Mouse (Mus musculus): ENCODE measurements around the gene Ceacam2. TPM values are rescaled to one million over a fixed set of nuclear protein-coding genes. Genes with fewer than 3 reads are reported as not detected.
"Not testable (repeated sequence)": the region's sequence is repeated elsewhere in the genome, so short reads cannot be mapped to it uniquely, and the experiment has no call there.

Ceacam2 gene
- polyA plus RNA-seq, 1 experiment: 0.67 TPM

- no peaks in the 10 kb centered on the region for H3K27me3 ChIP-seq (ENCODE audit: control insufficient read depth, insufficient read depth, low read length)
- H3K4me3 ChIP-seq (ENCODE audit: extremely low read depth, insufficient read depth, insufficient read length): no peak overlapping the region
- TF ChIP-seq POLR2A (IDR thresholded peaks at IDR 0.05; ENCODE audit: low read depth, low read length): no peak
- TF ChIP-seq CTCF (IDR thresholded peaks at IDR 0.05; ENCODE audit: extremely low read depth, insufficient read depth, insufficient read length, insufficient replicate concordance): no peak
- no peak overlapping the region for H3K27ac ChIP-seq (ENCODE audit: insufficient read depth, low read length)
- no peak for DNase-seq (ENCODE audit: low read depth in 1 of 2, low spot score in 2 of 2)
- no peaks in the 10 kb centered on the region for H3K4me1 ChIP-seq (ENCODE audit: control insufficient read depth, insufficient read depth, insufficient read length)
- 73% methylated on average over 3 of the region's 3 CpGs for WGBS
- H3K36me3 ChIP-seq (ENCODE audit: control insufficient read depth, insufficient read depth, low read length): no peaks in the 10 kb centered on the region
Measured at GRCm38 (mm10) chr7:25509925-25510324, 29.7 kb downstream of the Ceacam2 start.

- no peak overlapping the region for H3K4me3 ChIP-seq (ENCODE audit: extremely low read depth, insufficient read depth, insufficient read length)
- H3K36me3 ChIP-seq (ENCODE audit: control insufficient read depth, insufficient read depth, low read length): no peaks in the 10 kb centered on the region
- no peaks in the 10 kb centered on the region for H3K4me1 ChIP-seq (ENCODE audit: control insufficient read depth, insufficient read depth, insufficient read length)
- H3K27ac ChIP-seq (ENCODE audit: insufficient read depth, low read length): no peak overlapping the region
- H3K27me3 ChIP-seq (ENCODE audit: control insufficient read depth, insufficient read depth, low read length): no peaks in the 10 kb centered on the region
- TF ChIP-seq CTCF (IDR thresholded peaks at IDR 0.05; ENCODE audit: extremely low read depth, insufficient read depth, insufficient read length, insufficient replicate concordance): no peak
- TF ChIP-seq POLR2A (IDR thresholded peaks at IDR 0.05; ENCODE audit: low read depth, low read length): no peak
- WGBS: 93% methylated on average over 1 of the region's 1 CpGs
- DNase-seq (ENCODE audit: low read depth in 1 of 2, low spot score in 2 of 2): no peak
Measured at GRCm38 (mm10) chr7:25494649-25495048, 45.0 kb downstream of the Ceacam2 start.

- H3K4me1 ChIP-seq (ENCODE audit: control insufficient read depth, insufficient read depth, insufficient read length); H3K27me3 ChIP-seq (ENCODE audit: control insufficient read depth, insufficient read depth, low read length); DNase-seq (ENCODE audit: low read depth in 1 of 2, low spot score in 2 of 2); H3K27ac ChIP-seq (ENCODE audit: insufficient read depth, low read length); H3K4me3 ChIP-seq (ENCODE audit: extremely low read depth, insufficient read depth, insufficient read length); H3K36me3 ChIP-seq (ENCODE audit: control insufficient read depth, insufficient read depth, low read length): not testable (repeated sequence)
- no CpG with 5 or more reads among the region's 1 CpGs for WGBS
Measured at GRCm38 (mm10) chr7:25490698-25491097, 49.0 kb downstream of the Ceacam2 start.

GRCm38 (mm10) chr7:25489382-25489781, 50.3 kb downstream of the Ceacam2 start:
- WGBS: 93% methylated on average over 3 of the region's 3 CpGs
- not testable (repeated sequence) for H3K27me3 ChIP-seq (ENCODE audit: control insufficient read depth, insufficient read depth, low read length); H3K4me3 ChIP-seq (ENCODE audit: extremely low read depth, insufficient read depth, insufficient read length); H3K4me1 ChIP-seq (ENCODE audit: control insufficient read depth, insufficient read depth, insufficient read length); H3K36me3 ChIP-seq (ENCODE audit: control insufficient read depth, insufficient read depth, low read length); H3K27ac ChIP-seq (ENCODE audit: insufficient read depth, low read length); DNase-seq (ENCODE audit: low read depth in 1 of 2, low spot score in 2 of 2)

- Histone ChIP-seq H3K4me1 (ENCODE audit: control insufficient read depth, insufficient read depth, insufficient read length) (no peaks in the 10 kb centered on the region), H3K27ac (ENCODE audit: insufficient read depth, low read length) (no peak overlapping the region), H3K36me3 (ENCODE audit: control insufficient read depth, insufficient read depth, low read length) (no peaks in the 10 kb centered on the region), H3K27me3 (ENCODE audit: control insufficient read depth, insufficient read depth, low read length) (no peaks in the 10 kb centered on the region), H3K4me3 (ENCODE audit: extremely low read depth, insufficient read depth, insufficient read length) (no peak overlapping the region)
- peak in 1 of 2 experiments; percentile 58 for DNase-seq (ENCODE audit: low read depth in 1 of 2, low spot score in 2 of 2)
- TF ChIP-seq CTCF (IDR thresholded peaks at IDR 0.05; ENCODE audit: extremely low read depth, insufficient read depth, insufficient read length, insufficient replicate concordance) (peak; percentile 15; the same call in 1 of the 2 replicates), POLR2A (IDR thresholded peaks at IDR 0.05; ENCODE audit: low read depth, low read length) (no peak)
- 29% methylated on average over 1 of the region's 1 CpGs for WGBS
Measured at GRCm38 (mm10) chr7:25486186-25486585, 53.5 kb downstream of the Ceacam2 start.

- Histone ChIP-seq H3K27ac (ENCODE audit: insufficient read depth, low read length) (no peak overlapping the region), H3K36me3 (ENCODE audit: control insufficient read depth, insufficient read depth, low read length) (no peaks in the 10 kb centered on the region), H3K4me3 (ENCODE audit: extremely low read depth, insufficient read depth, insufficient read length) (no peak overlapping the region), H3K4me1 (ENCODE audit: control insufficient read depth, insufficient read depth, insufficient read length) (no peaks in the 10 kb centered on the region), H3K27me3 (ENCODE audit: control insufficient read depth, insufficient read depth, low read length) (no peaks in the 10 kb centered on the region)
- no peak for DNase-seq (ENCODE audit: low read depth in 1 of 2, low spot score in 2 of 2)
- no peak for TF ChIP-seq POLR2A (IDR thresholded peaks at IDR 0.05; ENCODE audit: low read depth, low read length)
- no peak for TF ChIP-seq CTCF (IDR thresholded peaks at IDR 0.05; ENCODE audit: extremely low read depth, insufficient read depth, insufficient read length, insufficient replicate concordance)
- 79% methylated on average over 5 of the region's 5 CpGs for WGBS
Measured at GRCm38 (mm10) chr7:25485061-25485460, 54.6 kb downstream of the Ceacam2 start.

- 87% methylated on average over 8 of the region's 8 CpGs for WGBS
- TF ChIP-seq CTCF (IDR thresholded peaks at IDR 0.05; ENCODE audit: extremely low read depth, insufficient read depth, insufficient read length, insufficient replicate concordance): no peak
- TF ChIP-seq POLR2A (IDR thresholded peaks at IDR 0.05; ENCODE audit: low read depth, low read length): no peak
- no peak overlapping the region for H3K27ac ChIP-seq (ENCODE audit: insufficient read depth, low read length)
- H3K36me3 ChIP-seq (ENCODE audit: control insufficient read depth, insufficient read depth, low read length): no peaks in the 10 kb centered on the region
- DNase-seq (ENCODE audit: low read depth in 1 of 2, low spot score in 2 of 2): no peak
- no peaks in the 10 kb centered on the region for H3K27me3 ChIP-seq (ENCODE audit: control insufficient read depth, insufficient read depth, low read length)
- H3K4me3 ChIP-seq (ENCODE audit: extremely low read depth, insufficient read depth, insufficient read length): no peak overlapping the region
- H3K4me1 ChIP-seq (ENCODE audit: control insufficient read depth, insufficient read depth, insufficient read length): no peaks in the 10 kb centered on the region
Measured at GRCm38 (mm10) chr7:25483133-25483735, 56.4 kb downstream of the Ceacam2 start.
